Mouse (Mus musculus) olfactory bulb, adult 2 months (tissue): ENCODE data around the gene Elk3.

Experiments
- CTCF ChIP-seq: fragments of 200-500 bp; IDR thresholded peaks from 2 replicates; pipeline ENCODE4 v1.5.1; 2012; ENCODE audit warnings: low read depth, mild to moderate bottlenecking, low read length, moderate library complexity; ENCODE audit not compliant: insufficient read depth
- POLR2A ChIP-seq: fragments of 200-500 bp; IDR thresholded peaks from 2 replicates; pipeline ENCODE4 v1.6.1; 2012; ENCODE audit warnings: mild to moderate bottlenecking, low read depth, low read length, moderate library complexity; ENCODE audit not compliant: insufficient read depth

DNA sequence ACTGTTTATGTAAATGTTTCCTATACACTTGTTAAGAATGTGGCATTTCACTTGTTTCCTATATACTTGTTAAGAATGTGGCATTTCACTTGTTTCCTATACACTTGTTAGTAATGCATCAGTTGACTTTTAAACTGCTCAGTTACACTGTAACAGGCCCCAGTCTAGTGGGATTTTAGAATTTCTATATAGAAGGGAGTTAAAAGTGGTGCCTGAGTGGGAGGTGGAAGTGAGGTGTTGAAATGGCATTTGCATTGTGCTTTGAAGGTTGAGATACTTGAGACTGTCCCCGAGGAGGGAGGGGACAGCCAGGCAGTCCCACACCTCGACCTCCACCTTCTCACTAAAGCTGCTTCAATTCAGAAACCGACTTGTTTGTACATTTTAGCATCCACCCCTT is 49.7 kb upstream of the Elk3 start:
- TF ChIP-seq CTCF = no peak
- no peak for TF ChIP-seq POLR2A
